ENCODE assay signal across 8 mouse cellular contexts in genomic region chr8:115159711-115160374, GRCm38 (mm10).
DNase-seq lines count a peak whose midpoint lies in the region; ATAC-seq lines count a peak whose summit lies in the region.

No protein-coding gene starts in this region.

- no peaks in the 10 kb centered on the region for H3K27me3 ChIP-seq in embryonic facial prominence, embryonic 11.5 days (ENCODE audit: control insufficient read depth, insufficient read depth, low read length)
- peaks cover 7% of the 10 kb centered on the region; the same call in 1 of the 2 replicates for H3K27me3 ChIP-seq in heart, embryonic 12.5 days (replicated peaks)
- no peaks in the 10 kb centered on the region for H3K27me3 ChIP-seq in kidney, embryonic 14.5 days (ENCODE audit: control insufficient read depth, insufficient read depth, low read length)
- H3K27me3 ChIP-seq in neural tube, embryonic 12.5 days (replicated peaks), result 0 out of 2 replicates have a peak, but pooled peaks cover 5% of the 10 kb centered on the region

- H3K4me1 ChIP-seq in embryonic facial prominence, embryonic 11.5 days (ENCODE audit: control insufficient read depth, insufficient read depth, low read length), result peaks cover 8% of the 10 kb centered on the region
- H3K4me1 ChIP-seq in heart, embryonic 12.5 days (replicated peaks), result peaks cover 28% of the 10 kb centered on the region
- H3K4me1 ChIP-seq in kidney, embryonic 14.5 days (ENCODE audit: control insufficient read depth, insufficient read depth, low read length), result peaks cover 16% of the 10 kb centered on the region
- peaks cover 20% of the 10 kb centered on the region for H3K4me1 ChIP-seq in neural tube, embryonic 12.5 days

- H3K4me3 ChIP-seq in embryonic facial prominence, embryonic 11.5 days (ENCODE audit: low read depth, low read length), result peak overlapping the region; percentile 21
- H3K4me3 ChIP-seq in heart, embryonic 12.5 days, result peak overlapping the region; percentile 38
- H3K4me3 ChIP-seq in kidney, embryonic 14.5 days (ENCODE audit: low read length), result peak overlapping the region; percentile 28
- H3K4me3 ChIP-seq in neural tube, embryonic 12.5 days, result peak overlapping the region; percentile 23

- H3K27ac ChIP-seq in embryonic facial prominence, embryonic 11.5 days (replicated peaks; ENCODE audit: low read depth, low read length), result no peak overlapping the region
- no peak overlapping the region for H3K27ac ChIP-seq in heart, embryonic 12.5 days (ENCODE audit: poor library complexity, severe bottlenecking)
- H3K27ac ChIP-seq in kidney, embryonic 14.5 days (ENCODE audit: low read depth, low read length), result no peak overlapping the region
- H3K27ac ChIP-seq in neural tube, embryonic 12.5 days, result no peak overlapping the region

- 8% methylated on average over 22 of the region's 22 CpGs for WGBS in embryonic facial prominence, embryonic 11.5 days
- WGBS in heart, embryonic 12.5 days, result 4% methylated on average over 22 of the region's 22 CpGs
- 3% methylated on average over 22 of the region's 22 CpGs for WGBS in kidney, embryonic 14.5 days
- 5% methylated on average over 22 of the region's 22 CpGs for WGBS in neural tube, embryonic 12.5 days

- H3K9ac ChIP-seq in embryonic facial prominence, embryonic 11.5 days (replicated peaks; ENCODE audit: low read length), result peak overlapping the region; percentile 43
- peak overlapping the region; percentile 49 for H3K9ac ChIP-seq in heart, embryonic 12.5 days
- H3K9ac ChIP-seq in kidney, embryonic 14.5 days (ENCODE audit: low read depth, low read length), result peak overlapping the region; percentile 48
- H3K9ac ChIP-seq in neural tube, embryonic 12.5 days, result no peak overlapping the region

- H3K36me3 ChIP-seq in embryonic facial prominence, embryonic 11.5 days (replicated peaks; ENCODE audit: control insufficient read depth, insufficient read depth, low read depth, low read length), result no peaks in the 10 kb centered on the region
- H3K36me3 ChIP-seq in heart, embryonic 12.5 days, result no peaks in the 10 kb centered on the region
- no peaks in the 10 kb centered on the region for H3K36me3 ChIP-seq in kidney, embryonic 14.5 days (ENCODE audit: control insufficient read depth, insufficient read depth, low read length)
- no peaks in the 10 kb centered on the region for H3K36me3 ChIP-seq in neural tube, embryonic 12.5 days

- no peak for ATAC-seq in embryonic facial prominence, embryonic 11.5 days (replicated peaks; ENCODE audit: insufficient number of reproducible peaks, low FRiP score, low TSS enrichment, low read depth)
- ATAC-seq in heart, embryonic 12.5 days (ENCODE audit: insufficient number of reproducible peaks, low FRiP score), result peak; percentile 26; the same call in 1 of the 2 replicates
- peak; percentile 64 for ATAC-seq in kidney, embryonic 14.5 days (ENCODE audit: low FRiP score, low TSS enrichment)
- no peak for ATAC-seq in neural tube, embryonic 12.5 days (ENCODE audit: low FRiP score, low read depth)

- DNase-seq in CD4-positive, CD25-positive, alpha-beta regulatory T cell, adult 2 months (ENCODE audit: low read depth, low spot score), result peak; percentile 72
- peak; percentile 3 for DNase-seq in adipocyte (ENCODE audit: low spot score)
- DNase-seq in embryonic facial prominence, embryonic 11.5 days (ENCODE audit: low spot score), result peak; percentile 74
- peak; percentile 5 to 9 for DNase-seq in lung, adult 18-20 months
- no peak for DNase-seq in c-Kit-positive CD71-positive TER-119-positive erythroid progenitor cells, embryonic 14.5 days (ENCODE audit: low spot score)

- no peaks in the 10 kb centered on the region for H3K9me3 ChIP-seq in embryonic facial prominence, embryonic 11.5 days (replicated peaks; ENCODE audit: control insufficient read depth, low read length)
- H3K9me3 ChIP-seq in heart, embryonic 12.5 days (replicated peaks), result no peaks in the 10 kb centered on the region
- no peaks in the 10 kb centered on the region for H3K9me3 ChIP-seq in kidney, embryonic 14.5 days (ENCODE audit: control insufficient read depth, low read length)
- no peaks in the 10 kb centered on the region for H3K9me3 ChIP-seq in neural tube, embryonic 12.5 days

- peak overlapping the region; percentile 49 for H3K4me2 ChIP-seq in embryonic facial prominence, embryonic 11.5 days (ENCODE audit: low read depth, low read length)
- H3K4me2 ChIP-seq in heart, embryonic 12.5 days, result peak overlapping the region; percentile 70
- H3K4me2 ChIP-seq in kidney, embryonic 14.5 days (replicated peaks; ENCODE audit: low read depth, low read length), result peak overlapping the region; percentile 60
- peak overlapping the region; percentile 57 for H3K4me2 ChIP-seq in neural tube, embryonic 12.5 days (replicated peaks)

Comparison
In these comparisons a context has a peak if more than half of its experiments do, and no peak if none do; other contexts are left out.
1. ATAC-seq: peak in heart, embryonic 12.5 days (single experiment) and kidney, embryonic 14.5 days (single experiment); none in embryonic facial prominence, embryonic 11.5 days (single experiment) and neural tube, embryonic 12.5 days (single experiment).
2. Peak in every context shown above with its lines, with median percentiles within 50 percentile points of each other: H3K4me2 ChIP-seq and H3K4me3 ChIP-seq.